Mouse (Mus musculus) hindlimb bud, embryonic 11.5 days (tissue): Measurements from ENCODE around the gene Itgb8.

ENCODE experiments used
- DNase-seq: peaks from one replicate; pipeline ENCODE4 v3.0.0-alpha.2; 2012; ENCODE audit warnings: low read depth, low spot score; ENCODE audit errors: extremely low spot score

Gene Itgb8

DNA sequence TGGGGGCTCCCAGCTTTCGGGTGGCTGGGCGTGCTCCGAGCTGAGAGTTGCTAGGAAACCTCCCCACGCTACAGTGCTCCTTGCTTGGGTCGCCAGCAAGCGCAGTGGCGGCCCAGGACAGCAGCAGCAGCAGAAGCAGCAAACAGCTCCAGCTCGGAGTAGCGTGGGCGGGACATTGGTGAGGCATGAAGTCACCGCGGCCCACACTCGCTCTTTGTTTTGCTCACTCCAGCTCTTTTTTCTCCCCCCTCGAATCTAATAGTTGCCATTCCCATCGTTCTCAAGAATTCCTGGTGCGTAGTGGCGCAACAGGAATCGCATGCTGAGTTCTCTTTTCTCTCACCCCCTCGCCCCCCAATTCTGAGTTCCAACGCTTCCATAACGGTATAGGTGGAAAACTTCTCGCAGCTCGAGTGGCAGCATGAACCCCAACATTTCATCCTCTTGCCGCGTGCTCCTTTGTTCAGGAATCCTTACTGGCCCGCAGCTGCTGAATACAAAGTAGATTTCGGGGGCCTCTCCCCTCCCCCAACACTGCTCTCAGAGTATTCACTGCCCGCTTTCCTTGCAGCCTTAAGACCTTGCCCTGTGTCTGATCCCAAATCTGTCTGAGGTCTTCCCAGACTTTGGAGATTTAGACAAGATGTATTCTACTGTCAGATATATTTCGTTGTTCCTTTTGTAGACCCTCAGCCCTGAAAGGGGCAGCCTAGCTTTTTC is at the start of gene Itgb8:
TSS of gene Itgb8 (minus strand) at position 107 of the 720 bp plus-strand sequence.
- peak; percentile 33 for DNase-seq

GRCm38 (mm10) chr12:119276282-119276681 is 37.7 kb upstream of the Itgb8 start:
- DNase-seq, result no peak

DNA sequence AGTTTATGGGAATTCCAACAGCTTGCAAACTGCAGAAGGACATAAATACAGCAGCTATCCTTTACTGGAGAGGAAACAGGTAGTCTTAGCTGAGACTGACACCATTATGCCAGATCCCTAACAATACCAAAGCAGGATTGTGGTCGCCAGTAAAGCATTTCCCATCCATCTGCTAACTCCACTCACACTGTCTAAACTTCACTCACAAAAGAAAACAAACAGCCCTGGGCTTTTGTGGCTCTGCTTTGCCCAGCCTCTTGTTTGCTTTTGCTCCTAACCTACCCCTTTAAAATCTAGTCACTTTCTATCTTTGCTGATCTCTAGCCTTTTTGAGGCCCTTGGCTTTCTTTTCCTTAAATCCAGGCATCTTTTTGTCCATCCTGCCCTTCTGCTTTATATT is 35.0 kb upstream of the Itgb8 start:
- no peak for DNase-seq

GRCm38 (mm10) chr12:119271964-119272363 is 33.4 kb upstream of the Itgb8 start:
- DNase-seq, result no peak

- no peak for DNase-seq
These were observed 31.4 kb upstream of the Itgb8 start for GRCm38 (mm10) chr12:119270036-119270435.

GRCm38 (mm10) chr12:119268723-119269122 is 30.1 kb upstream of the Itgb8 start:
- DNase-seq, result no peak

DNA sequence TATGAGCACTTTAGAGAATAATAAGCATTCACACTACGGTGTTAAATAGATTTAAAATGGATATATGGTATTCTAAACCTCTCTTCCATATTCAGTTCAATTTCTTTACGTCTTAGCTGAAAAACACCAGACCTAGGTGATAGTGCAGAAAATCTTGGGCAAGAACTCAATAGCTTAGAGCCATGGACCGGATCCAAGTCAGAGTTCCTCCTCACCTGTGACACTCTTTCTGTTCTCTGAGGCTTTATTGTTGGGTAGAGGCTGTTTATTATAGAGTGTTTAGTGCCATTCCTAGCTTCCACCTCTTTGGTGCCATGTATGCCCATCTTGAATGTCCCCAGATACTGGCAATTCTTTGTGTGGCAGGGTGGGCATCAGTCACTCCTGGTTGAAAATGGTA is 25.9 kb upstream of the Itgb8 start:
- no peak for DNase-seq

DNA sequence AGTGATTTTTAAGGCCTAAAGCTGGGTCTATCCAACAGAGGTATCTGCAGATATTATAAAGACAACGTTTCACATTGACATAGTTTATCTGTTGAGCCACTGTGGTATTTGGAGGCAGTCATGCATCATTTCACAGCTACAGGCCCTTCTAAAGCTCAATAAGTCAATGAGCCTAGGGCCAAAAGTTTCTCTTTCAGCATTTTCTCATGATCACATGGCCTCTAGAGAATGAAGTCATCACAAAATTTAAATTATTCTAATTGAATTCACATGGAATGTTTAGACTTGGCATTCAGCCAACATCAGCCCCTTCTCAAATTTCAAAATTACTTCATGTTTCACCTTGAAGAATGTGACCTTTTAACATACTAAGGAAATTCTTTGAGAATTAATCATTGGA is 10.0 kb upstream of the Itgb8 start:
- DNase-seq, result no peak

DNA sequence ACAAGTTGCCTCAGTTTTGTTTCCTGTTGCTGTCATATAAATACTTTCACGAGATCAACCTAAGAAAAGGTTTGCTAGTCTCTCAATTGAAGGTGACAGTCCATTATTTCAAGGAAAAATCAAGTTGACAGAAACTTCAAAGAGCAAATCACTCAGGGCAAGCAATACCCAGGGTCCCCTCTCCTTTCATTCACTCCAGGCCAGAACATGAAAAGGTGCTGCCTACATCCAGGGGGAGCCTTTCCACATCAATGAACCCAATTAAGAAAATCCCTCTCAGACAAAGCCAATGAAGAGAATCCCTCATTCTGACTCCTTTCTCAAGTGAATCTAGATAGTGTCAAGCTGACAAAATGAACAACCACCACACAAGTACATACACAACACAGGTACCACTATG is 2.5 kb upstream of the Itgb8 start:
- DNase-seq, result no peak

DNA sequence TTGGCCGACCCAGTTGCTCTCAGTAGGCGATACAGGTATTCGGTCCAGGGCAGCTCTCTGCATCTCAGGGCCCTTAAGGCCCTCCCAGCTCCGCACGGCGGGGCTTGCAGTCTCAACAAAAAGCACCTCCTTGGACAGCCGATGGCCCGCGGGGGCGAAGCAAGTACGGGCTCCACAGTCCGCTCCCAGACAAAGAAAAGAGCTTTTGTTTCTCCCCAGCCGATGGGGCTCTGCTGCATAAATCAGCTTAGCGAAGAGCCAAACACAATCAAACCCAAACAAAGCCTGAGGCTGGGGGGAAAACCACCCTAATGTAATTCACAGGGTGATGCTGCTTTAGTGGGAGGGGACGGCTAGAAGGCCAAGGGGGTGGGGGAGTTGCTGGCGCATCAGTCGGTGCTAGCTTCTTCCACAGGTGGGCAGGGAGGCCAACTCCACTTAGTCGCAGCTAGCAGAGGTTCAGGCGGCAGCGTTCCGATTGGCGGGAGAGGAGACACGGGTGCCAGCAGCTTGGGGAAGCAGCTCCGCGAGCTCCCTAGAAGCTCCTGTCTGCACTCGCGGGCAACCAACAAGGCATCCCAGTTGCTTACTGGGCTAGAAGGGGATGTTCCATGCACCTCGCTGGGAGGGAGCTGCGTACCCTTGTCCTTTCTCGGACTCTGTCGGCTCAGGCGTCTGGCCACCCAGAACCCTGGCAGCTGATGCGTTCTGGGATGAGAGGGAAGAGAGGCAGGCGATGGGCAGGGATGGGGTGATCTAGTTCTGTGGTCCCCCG is 494 bp downstream of the Itgb8 start:
- DNase-seq, result peak; percentile 22

DNA sequence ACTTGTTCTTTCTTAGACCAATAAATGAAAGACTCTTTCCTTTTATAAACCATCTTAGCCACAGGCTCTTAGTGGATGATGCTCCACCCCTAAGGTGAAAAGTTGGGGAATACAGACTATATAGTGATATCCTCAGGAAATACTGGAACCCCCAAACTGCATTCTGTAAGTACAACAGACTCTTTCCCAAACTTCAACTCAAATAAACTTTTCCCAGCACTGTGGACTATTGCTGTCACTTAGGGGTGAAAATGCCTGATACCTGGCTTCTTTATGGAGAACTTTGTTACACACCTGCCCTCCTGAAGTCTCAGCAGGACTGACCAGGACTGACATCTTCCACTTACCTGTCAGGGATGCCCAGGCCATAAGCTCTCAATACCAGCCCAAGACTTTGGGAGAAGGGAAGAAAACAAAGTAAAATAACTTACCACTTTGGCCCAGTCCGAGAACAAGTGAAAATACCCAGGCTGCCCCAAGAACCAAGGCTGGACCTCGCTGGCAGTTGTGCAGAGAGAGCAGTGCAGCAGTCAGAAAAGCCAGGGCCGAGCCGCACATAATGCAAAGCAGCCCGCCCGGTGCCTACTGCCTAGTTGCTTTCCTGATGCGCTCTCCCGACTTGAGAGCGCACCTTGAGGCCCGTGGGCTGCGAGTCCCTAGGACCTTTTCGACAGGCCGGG is 1.2 kb downstream of the Itgb8 start:
- DNase-seq, result no peak

- DNase-seq, result no peak
These were observed 6.8 kb downstream of the Itgb8 start for GRCm38 (mm10) chr12:119231831-119232230.

GRCm38 (mm10) chr12:119230444-119230843 is 8.2 kb downstream of the Itgb8 start:
- DNase-seq, result no peak

DNA sequence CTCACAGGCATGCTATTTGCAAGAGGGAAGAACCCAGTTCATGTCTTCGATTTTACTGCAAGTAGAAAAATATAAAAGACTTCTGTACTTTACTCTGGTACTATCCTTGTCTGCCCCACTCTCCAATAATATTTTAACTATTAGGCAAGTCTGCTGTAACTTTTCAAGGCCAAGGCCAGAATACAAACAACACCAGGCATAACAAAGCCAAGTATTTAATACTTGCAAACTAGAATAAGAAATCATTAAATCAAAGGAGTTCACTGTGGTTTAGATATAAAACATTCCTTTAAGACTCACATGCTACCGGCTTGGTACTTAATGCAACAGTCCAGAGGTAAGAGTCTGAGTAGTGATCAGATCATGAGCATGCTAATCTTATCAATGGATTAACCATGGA is 9.0 kb downstream of the Itgb8 start:
- DNase-seq, result no peak

DNA sequence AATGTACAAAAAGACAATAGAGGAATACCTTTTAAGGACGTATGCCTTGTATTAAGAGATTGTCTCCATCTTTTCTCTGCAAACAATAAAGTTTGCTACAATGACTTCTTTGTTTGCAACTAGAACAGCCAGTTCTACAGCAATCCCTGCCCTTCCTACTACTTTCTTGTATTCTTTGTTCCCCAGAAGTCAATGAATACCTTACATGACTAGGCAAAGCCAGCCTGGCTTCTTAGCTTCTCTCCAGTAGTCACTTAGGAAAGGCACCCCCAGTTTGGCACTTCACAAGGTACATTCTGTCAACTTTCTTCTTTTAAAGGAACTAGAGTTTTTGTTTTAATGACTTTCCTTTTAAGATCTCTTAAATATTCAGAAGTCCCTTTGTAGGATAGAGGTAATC is 10.7 kb downstream of the Itgb8 start:
- no peak for DNase-seq

DNA sequence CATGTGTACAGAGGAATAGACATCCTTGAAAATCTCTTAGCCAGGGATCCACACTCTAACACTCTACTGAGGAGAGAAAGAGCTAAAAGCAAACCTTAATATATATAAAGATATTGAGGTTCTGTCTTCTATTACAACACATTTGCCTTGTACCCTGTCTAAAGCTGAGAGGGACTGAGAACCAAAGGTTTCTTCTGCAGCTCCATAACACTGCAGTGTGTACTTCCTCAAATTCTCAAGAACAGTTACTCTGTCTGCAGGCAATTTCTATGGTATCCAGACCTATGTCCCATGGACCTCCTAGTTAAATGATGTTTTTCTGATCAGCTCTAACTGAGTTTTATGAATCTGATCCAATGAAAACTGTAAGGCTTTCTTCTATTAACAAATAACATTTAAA is 13.9 kb downstream of the Itgb8 start:
- no peak for DNase-seq

DNA sequence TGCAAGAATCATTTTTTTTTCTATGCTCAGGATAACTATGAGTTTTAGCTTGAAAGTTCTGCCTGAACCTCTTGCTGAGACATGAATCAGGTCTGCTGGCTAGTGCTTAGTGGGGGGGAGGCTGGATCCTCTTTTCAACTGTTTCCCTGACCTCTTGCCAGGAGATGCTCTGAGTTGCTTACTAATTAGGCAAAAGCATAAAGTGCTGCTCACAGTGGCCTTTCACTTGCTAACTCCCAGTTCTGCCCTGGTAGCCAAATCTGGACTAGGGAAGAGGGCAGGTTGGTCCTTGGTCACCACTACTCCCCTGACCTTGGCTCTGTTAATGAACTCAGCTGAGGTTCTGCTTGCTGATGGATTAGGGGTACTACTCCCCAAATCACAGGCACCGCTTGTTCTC is 19.2 kb downstream of the Itgb8 start:
- no peak for DNase-seq

- no peak for DNase-seq
These were observed 20.8 kb downstream of the Itgb8 start for GRCm38 (mm10) chr12:119217700-119218265.

DNA sequence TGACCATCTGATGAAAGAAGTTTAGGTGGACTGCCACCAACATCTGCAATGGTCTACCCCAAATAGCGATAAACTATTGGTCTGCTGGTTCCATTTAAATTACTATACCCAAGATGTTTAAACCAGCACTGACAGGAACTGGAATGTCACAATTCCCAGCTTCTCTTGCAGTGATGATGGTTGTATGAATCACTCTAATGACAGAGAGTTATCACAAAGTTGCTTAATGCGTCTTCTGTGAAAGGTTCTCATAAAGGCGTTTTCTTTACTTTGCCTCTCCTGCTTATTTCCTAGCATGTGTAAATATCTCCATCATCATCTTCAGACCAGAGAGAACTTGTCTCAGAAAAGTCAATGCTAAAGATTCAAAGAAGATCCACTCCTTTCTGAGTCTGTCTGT is 23.4 kb downstream of the Itgb8 start:
- DNase-seq, result no peak

- no peak for DNase-seq
These were observed 27.1 kb downstream of the Itgb8 start for GRCm38 (mm10) chr12:119211533-119211932.

GRCm38 (mm10) chr12:119210590-119210989 is 28.0 kb downstream of the Itgb8 start:
- DNase-seq, result no peak

DNA sequence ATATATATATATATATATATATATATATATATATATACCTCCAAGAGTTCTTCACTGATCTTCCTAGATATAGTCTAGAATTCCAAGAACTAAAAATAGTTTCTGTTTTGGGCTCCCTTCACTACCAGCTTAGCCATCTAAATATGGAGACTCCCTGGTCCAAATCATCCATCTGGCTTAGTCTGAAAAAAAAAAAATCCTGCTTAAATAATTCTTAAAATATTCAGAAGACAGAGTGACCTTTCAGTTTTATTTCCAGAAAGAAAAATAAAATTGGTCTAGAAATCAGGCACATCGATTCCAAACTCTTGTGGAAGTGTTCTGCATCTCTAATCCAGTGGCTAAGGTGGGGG is 28.6 kb downstream of the Itgb8 start:
- no peak for DNase-seq
